ENCODE assay signal across 13 mouse cellular contexts in the genomic region with DNA sequence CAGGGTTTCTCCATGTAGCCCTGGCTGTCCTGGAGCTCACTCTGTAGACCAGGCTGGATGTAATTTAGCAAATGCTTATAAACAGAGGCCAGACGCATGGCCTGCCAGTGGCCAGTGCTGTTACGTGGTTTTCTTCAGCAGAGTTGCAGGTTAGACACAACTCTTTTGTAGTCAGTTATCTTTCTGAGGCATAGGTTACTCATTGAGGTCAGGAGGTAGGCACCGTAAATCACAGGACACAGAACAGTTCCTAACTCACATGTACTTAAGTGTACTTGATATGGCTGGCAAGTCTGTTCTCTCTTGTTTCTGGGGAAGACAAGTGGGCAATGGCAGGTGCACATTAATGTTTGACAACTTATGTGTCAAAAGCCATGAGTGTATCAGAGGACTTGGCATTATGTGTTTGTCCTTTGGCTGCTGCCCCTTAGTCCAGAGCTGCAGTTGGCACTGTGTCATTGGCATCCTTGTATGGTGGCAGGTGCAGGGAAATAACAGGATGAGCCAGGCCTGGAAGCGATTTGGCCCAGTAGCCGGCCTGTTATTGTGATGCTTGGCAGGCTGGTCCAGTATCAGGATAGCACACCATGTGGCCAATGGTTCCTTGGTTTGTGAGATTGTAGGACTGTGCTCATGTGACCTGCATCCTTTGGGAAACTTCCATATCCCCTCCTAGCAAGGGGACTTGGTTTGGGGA. TPM values are rescaled to one million over a fixed set of nuclear protein-coding genes. Genes with fewer than 3 reads are reported as not detected.
A peak's percentile ranks its signal among the peaks of the same experiment; 100 is the strongest.
DNase-seq lines count a peak whose midpoint lies in the region; ATAC-seq lines count a peak whose summit lies in the region.
"Had no signal": no experiment of that assay in that cellular context is flagged by ENCODE, and none has a peak within 500 bp of the region (broad histone marks: within the 10 kb centered on the region; RNA-seq: fewer than 3 reads in every experiment).

No protein-coding gene starts in this region.

- WGBS in intestine, embryonic 16.5 days, result 76% methylated on average over 5 of the region's 5 CpGs
- WGBS in intestine, embryonic 15.5 days, result 76% methylated on average over 5 of the region's 5 CpGs
- WGBS in neural tube, embryonic 14.5 days, result 93% methylated on average over 5 of the region's 5 CpGs

- no peaks in the 10 kb centered on the region for H3K27me3 ChIP-seq in intestine, embryonic 16.5 days (replicated peaks; ENCODE audit: control insufficient read depth, insufficient read depth, low read length)
- no peaks in the 10 kb centered on the region for H3K27me3 ChIP-seq in intestine, embryonic 15.5 days (replicated peaks)
- H3K27me3 ChIP-seq in neural tube, embryonic 14.5 days (ENCODE audit: control insufficient read depth, insufficient read depth, low read length), result no peaks in the 10 kb centered on the region
- H3K27me3 ChIP-seq: embryonic facial prominence, embryonic 13.5 days; lung, embryonic 15.5 days; midbrain, embryonic 12.5 days; stomach, embryonic 15.5 days had no signal

- ATAC-seq in intestine, embryonic 16.5 days, result peak; percentile 27
- no peak; the same call in 1 of the 2 replicates for ATAC-seq in intestine, embryonic 15.5 days
- peak; percentile 48; the same call in 1 of the 2 replicates for ATAC-seq in neural tube, embryonic 14.5 days (ENCODE audit: low read depth)

- peak overlapping the region; percentile 62 for H3K27ac ChIP-seq in intestine, embryonic 16.5 days (ENCODE audit: low read length)
- no peak overlapping the region for H3K27ac ChIP-seq in intestine, embryonic 15.5 days
- H3K27ac ChIP-seq in neural tube, embryonic 14.5 days (ENCODE audit: low read depth, low read length), result no peak overlapping the region
- H3K27ac ChIP-seq: embryonic facial prominence, embryonic 13.5 days; lung, embryonic 15.5 days; midbrain, embryonic 12.5 days; stomach, embryonic 15.5 days had no signal

- H3K4me1 ChIP-seq in intestine, embryonic 16.5 days (ENCODE audit: control insufficient read depth, insufficient read depth, low read length), result peaks cover 32% of the 10 kb centered on the region
- peaks cover 10% of the 10 kb centered on the region for H3K4me1 ChIP-seq in intestine, embryonic 15.5 days (replicated peaks)
- H3K4me1 ChIP-seq in neural tube, embryonic 14.5 days (ENCODE audit: control insufficient read depth, insufficient read depth, low read length), result no peaks in the 10 kb centered on the region

- H3K4me3 ChIP-seq in intestine, embryonic 16.5 days (ENCODE audit: low read length), result no peak overlapping the region
- no peak overlapping the region for H3K4me3 ChIP-seq in intestine, embryonic 15.5 days (replicated peaks)
- no peak overlapping the region for H3K4me3 ChIP-seq in neural tube, embryonic 14.5 days (ENCODE audit: low read depth, low read length)
- H3K4me3 ChIP-seq: embryonic facial prominence, embryonic 13.5 days; lung, embryonic 15.5 days; midbrain, embryonic 12.5 days; stomach, embryonic 15.5 days had no signal

- no peak overlapping the region; the same call in 1 of the 2 replicates for H3K9ac ChIP-seq in intestine, embryonic 16.5 days (ENCODE audit: low read depth, low read length)
- no peak overlapping the region for H3K9ac ChIP-seq in intestine, embryonic 15.5 days
- no peak overlapping the region for H3K9ac ChIP-seq in neural tube, embryonic 14.5 days (replicated peaks; ENCODE audit: low read depth, low read length)
- H3K9ac ChIP-seq: embryonic facial prominence, embryonic 13.5 days; lung, embryonic 15.5 days; midbrain, embryonic 12.5 days; stomach, embryonic 15.5 days had no signal

- no peaks in the 10 kb centered on the region for H3K9me3 ChIP-seq in intestine, embryonic 16.5 days (ENCODE audit: control insufficient read depth, low read length)
- H3K9me3 ChIP-seq in intestine, embryonic 15.5 days, result no peaks in the 10 kb centered on the region
- no peaks in the 10 kb centered on the region for H3K9me3 ChIP-seq in neural tube, embryonic 14.5 days (ENCODE audit: control insufficient read depth, low read length)
- H3K9me3 ChIP-seq: embryonic facial prominence, embryonic 13.5 days; lung, embryonic 15.5 days; midbrain, embryonic 12.5 days; stomach, embryonic 15.5 days had no signal

- no peak for DNase-seq in neural tube, embryonic 10.5 days (ENCODE audit: extremely low spot score, low spot score)
- peak; percentile 99 for DNase-seq in cerebellum, adult 9-11 months
- DNase-seq in frontal cortex, postnatal 10 days (ENCODE audit: low spot score in 2 of 2), result no peak
- no peak for DNase-seq in kidney, adult 18-20 months
- DNase-seq: adrenal gland, postnatal 10 days; kidney, postnatal 4 days had no signal

- peaks cover 8% of the 10 kb centered on the region for H3K36me3 ChIP-seq in intestine, embryonic 16.5 days (ENCODE audit: control insufficient read depth, insufficient read depth, low read length)
- peaks cover 11% of the 10 kb centered on the region; the same call in 1 of the 2 replicates for H3K36me3 ChIP-seq in intestine, embryonic 15.5 days
- no peaks in the 10 kb centered on the region for H3K36me3 ChIP-seq in neural tube, embryonic 14.5 days (ENCODE audit: control insufficient read depth, insufficient read depth, low read length)

- H3K4me2 ChIP-seq in intestine, embryonic 16.5 days (ENCODE audit: low read depth, low read length), result no peak overlapping the region
- no peak overlapping the region for H3K4me2 ChIP-seq in intestine, embryonic 15.5 days (replicated peaks)
- no peak overlapping the region for H3K4me2 ChIP-seq in neural tube, embryonic 14.5 days (ENCODE audit: low read depth, low read length)
- H3K4me2 ChIP-seq: embryonic facial prominence, embryonic 13.5 days; lung, embryonic 15.5 days; midbrain, embryonic 12.5 days; stomach, embryonic 15.5 days had no signal

RNA-seq across cellular contexts. Expression of gene Mthfd1l, which starts 6.0 kb away (rescaled TPM):
- polyA plus RNA-seq in intestine, embryonic 16.5 days (2015; fragmentation: Nextera tagmentation; extraction: Ambion mirVana), result 17.6 and 18.4 TPM in 2 replicates
- 20.2 and 21.7 TPM in 2 replicates for polyA plus RNA-seq in intestine, embryonic 15.5 days (2015; fragmentation: Nextera tagmentation; extraction: Ambion mirVana)
- polyA plus RNA-seq in neural tube, embryonic 14.5 days (2014; fragmentation: Nextera tagmentation; extraction: Ambion mirVana), result 5.6 and 7.1 TPM in 2 replicates
